Mouse (Mus musculus) bone marrow macrophage, adult 2 months (primary cell): ENCODE results near the gene Rps27.

Experiments
- CTCF ChIP-seq: IDR thresholded peaks from 2 replicates; pipeline ENCODE4 v1.5.1; 2012; ENCODE audit warnings: low read depth, mild to moderate bottlenecking, low read length, moderate library complexity
- POLR2A ChIP-seq: IDR thresholded peaks from 2 replicates; pipeline ENCODE4 v1.6.1; 2012; ENCODE audit warnings: mild to moderate bottlenecking, low read depth, low read length, borderline replicate concordance

DNA sequence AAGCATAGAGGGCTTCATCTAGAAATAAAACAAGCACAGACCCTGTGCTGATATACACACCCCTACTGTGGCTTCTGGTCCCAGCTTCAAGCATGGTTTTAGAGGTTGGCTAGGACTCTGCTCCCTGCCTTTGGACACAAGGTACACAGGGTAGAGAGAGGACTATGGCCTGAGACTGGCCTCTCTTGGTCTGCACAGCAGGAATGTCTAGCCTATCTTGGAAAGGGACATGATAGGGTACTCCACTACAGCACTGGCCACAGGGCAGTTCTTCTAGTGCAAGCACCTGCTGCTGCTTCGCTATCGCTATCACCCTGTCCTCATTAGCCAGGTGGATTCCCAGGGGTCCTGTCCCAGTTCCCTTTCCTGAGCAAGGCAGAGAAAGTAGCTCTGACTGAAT lies 27.8 kb upstream of the Rps27 start:
- TF ChIP-seq CTCF (no peak), POLR2A (no peak)
